Mouse (Mus musculus): Measurements from ENCODE around the gene Ifit3. TPM values are rescaled to one million over a fixed set of nuclear protein-coding genes. Genes with fewer than 3 reads are reported as not detected.
"Not testable (repeated sequence)": the region's sequence is repeated elsewhere in the genome, so short reads cannot be mapped to it uniquely, and the experiment has no call there.

Gene Ifit3
- polyA plus RNA-seq, 1 experiment from 2014 or later, result 0.65 TPM

GRCm38 (mm10) chr19:34594523-34594922 is 11.2 kb downstream of the Ifit3 start:
- not testable (repeated sequence) for H3K4me2 ChIP-seq; ATAC-seq (ENCODE audit: insufficient number of reproducible peaks, insufficient read depth, low FRiP score, low TSS enrichment, low read depth); H3K9me3 ChIP-seq; H3K36me3 ChIP-seq; H3K27me3 ChIP-seq; H3K27ac ChIP-seq; H3K9ac ChIP-seq; H3K4me3 ChIP-seq; H3K4me1 ChIP-seq
- 73% methylated on average over 3 of the region's 3 CpGs for WGBS

- Histone ChIP-seq H3K36me3 (no peaks in the 10 kb centered on the region), H3K9me3 (no peaks in the 10 kb centered on the region), H3K9ac (no peak overlapping the region), H3K27me3 (no peaks in the 10 kb centered on the region), H3K4me1 (peaks cover 4% of the 10 kb centered on the region; the same call in 1 of the 2 replicates), H3K4me3 (no peak overlapping the region), H3K27ac (no peak overlapping the region), H3K4me2 (no peak overlapping the region)
- ATAC-seq (ENCODE audit: insufficient number of reproducible peaks, insufficient read depth, low FRiP score, low TSS enrichment, low read depth), result no peak
Measured at GRCm38 (mm10) chr19:34596811-34597210, 13.5 kb downstream of the Ifit3 start.

- 69% methylated on average over 2 of the region's 2 CpGs for WGBS
- Histone ChIP-seq H3K36me3 (no peaks in the 10 kb centered on the region), H3K4me3 (no peak overlapping the region), H3K4me1 (peaks cover 4% of the 10 kb centered on the region; the same call in 1 of the 2 replicates), H3K27me3 (no peaks in the 10 kb centered on the region), H3K9me3 (no peaks in the 10 kb centered on the region), H3K27ac (peak overlapping the region; percentile 35; the same call in 1 of the 2 replicates), H3K9ac (no peak overlapping the region), H3K4me2 (no peak overlapping the region)
- ATAC-seq (ENCODE audit: insufficient number of reproducible peaks, insufficient read depth, low FRiP score, low TSS enrichment, low read depth), result no peak
Measured at GRCm38 (mm10) chr19:34598341-34598740, 15.0 kb downstream of the Ifit3 start.

GRCm38 (mm10) chr19:34599250-34599649 is 15.9 kb downstream of the Ifit3 start:
- H3K9ac ChIP-seq; H3K4me2 ChIP-seq; H3K36me3 ChIP-seq; ATAC-seq (ENCODE audit: insufficient number of reproducible peaks, insufficient read depth, low FRiP score, low TSS enrichment, low read depth); H3K27ac ChIP-seq; H3K27me3 ChIP-seq; H3K9me3 ChIP-seq; H3K4me3 ChIP-seq; H3K4me1 ChIP-seq: not testable (repeated sequence)

GRCm38 (mm10) chr19:34601888-34602287 is 18.6 kb downstream of the Ifit3 start, which contains the start of gene Ifit1bl1:
Ifit1bl1 (minus strand) TSS chr19:34601956.
- ATAC-seq (ENCODE audit: insufficient number of reproducible peaks, insufficient read depth, low FRiP score, low TSS enrichment, low read depth); H3K27ac ChIP-seq; H3K27me3 ChIP-seq; H3K9me3 ChIP-seq; H3K4me1 ChIP-seq; H3K36me3 ChIP-seq; H3K4me2 ChIP-seq; H3K4me3 ChIP-seq; H3K9ac ChIP-seq: not testable (repeated sequence)
- WGBS, result 36% methylated on average over 1 of the region's 1 CpGs

GRCm38 (mm10) chr19:34605472-34605871 is 22.1 kb downstream of the Ifit3 start:
- H3K27ac ChIP-seq, result no peak overlapping the region
- H3K9ac ChIP-seq, result no peak overlapping the region
- WGBS, result 87% methylated on average over 3 of the region's 3 CpGs

GRCm38 (mm10) chr19:34607237-34608051 is 24.1 kb downstream of the Ifit3 start, which contains the start of gene Ifit3b:
Ifit3b (plus strand) TSS chr19:34607970.
- not testable (repeated sequence) for H3K9me3 ChIP-seq, H3K36me3 ChIP-seq, H3K4me2 ChIP-seq, H3K4me1 ChIP-seq, H3K27ac ChIP-seq, H3K9ac ChIP-seq, H3K4me3 ChIP-seq, H3K27me3 ChIP-seq
- peak; percentile 23; the same call in 1 of the 2 replicates for ATAC-seq (ENCODE audit: insufficient number of reproducible peaks, insufficient read depth, low FRiP score, low TSS enrichment, low read depth)
- 42% methylated on average over 4 of the region's 4 CpGs for WGBS

More at GRCm38 (mm10) chr19:34605472-34605871, 22.1 kb downstream of the Ifit3 start:
- Histone ChIP-seq H3K4me3 (no peak overlapping the region), H3K36me3 (no peaks in the 10 kb centered on the region), H3K27me3 (no peaks in the 10 kb centered on the region), H3K4me2 (no peak overlapping the region), H3K4me1 (no peaks in the 10 kb centered on the region), H3K9me3 (no peaks in the 10 kb centered on the region)
- no peak for ATAC-seq (ENCODE audit: insufficient number of reproducible peaks, insufficient read depth, low FRiP score, low TSS enrichment, low read depth)

- WGBS, result 71% methylated on average over 3 of the region's 3 CpGs
Measured at GRCm38 (mm10) chr19:34610118-34610517, 26.8 kb downstream of the Ifit3 start.

GRCm38 (mm10) chr19:34612243-34613001 is 29.1 kb downstream of the Ifit3 start:
- H3K27me3 ChIP-seq; H3K9ac ChIP-seq; H3K36me3 ChIP-seq; H3K9me3 ChIP-seq; H3K4me1 ChIP-seq; H3K4me3 ChIP-seq; H3K4me2 ChIP-seq; ATAC-seq (ENCODE audit: insufficient number of reproducible peaks, insufficient read depth, low FRiP score, low TSS enrichment, low read depth); H3K27ac ChIP-seq: not testable (repeated sequence)
- WGBS, result 83% methylated on average over 5 of the region's 11 CpGs

More at GRCm38 (mm10) chr19:34610118-34610517, 26.8 kb downstream of the Ifit3 start:
- H3K27me3 ChIP-seq; H3K9me3 ChIP-seq; ATAC-seq (ENCODE audit: insufficient number of reproducible peaks, insufficient read depth, low FRiP score, low TSS enrichment, low read depth); H3K9ac ChIP-seq; H3K36me3 ChIP-seq; H3K4me1 ChIP-seq; H3K4me2 ChIP-seq; H3K27ac ChIP-seq; H3K4me3 ChIP-seq: not testable (repeated sequence)

GRCm38 (mm10) chr19:34620871-34621270 is 37.5 kb downstream of the Ifit3 start:
- 94% methylated on average over 5 of the region's 5 CpGs for WGBS
- Histone ChIP-seq H3K27ac (no peak overlapping the region), H3K9ac (no peak overlapping the region), H3K4me2 (no peak overlapping the region), H3K4me3 (no peak overlapping the region), H3K9me3 (no peaks in the 10 kb centered on the region), H3K27me3 (no peaks in the 10 kb centered on the region), H3K36me3 (no peaks in the 10 kb centered on the region), H3K4me1 (no peaks in the 10 kb centered on the region)
- no peak for ATAC-seq (ENCODE audit: insufficient number of reproducible peaks, insufficient read depth, low FRiP score, low TSS enrichment, low read depth)

GRCm38 (mm10) chr19:34623781-34624180 is 40.5 kb downstream of the Ifit3 start:
- Histone ChIP-seq H3K9ac (no peak overlapping the region), H3K9me3 (no peaks in the 10 kb centered on the region), H3K27ac (no peak overlapping the region), H3K27me3 (no peaks in the 10 kb centered on the region), H3K4me1 (no peaks in the 10 kb centered on the region), H3K4me3 (no peak overlapping the region), H3K4me2 (no peak overlapping the region), H3K36me3 (no peaks in the 10 kb centered on the region)
- ATAC-seq (ENCODE audit: insufficient number of reproducible peaks, insufficient read depth, low FRiP score, low TSS enrichment, low read depth), result no peak
- 93% methylated on average over 6 of the region's 6 CpGs for WGBS

GRCm38 (mm10) chr19:34624663-34625062 is 41.3 kb downstream of the Ifit3 start:
- no peaks in the 10 kb centered on the region for H3K9me3 ChIP-seq
- no peaks in the 10 kb centered on the region for H3K36me3 ChIP-seq
- H3K4me3 ChIP-seq, result no peak overlapping the region
- H3K4me1 ChIP-seq, result no peaks in the 10 kb centered on the region
- H3K4me2 ChIP-seq, result no peak overlapping the region
- no peak overlapping the region for H3K9ac ChIP-seq
- no peaks in the 10 kb centered on the region for H3K27me3 ChIP-seq
- ATAC-seq (ENCODE audit: insufficient number of reproducible peaks, insufficient read depth, low FRiP score, low TSS enrichment, low read depth), result no peak
- no peak overlapping the region for H3K27ac ChIP-seq
- WGBS, result 67% methylated on average over 4 of the region's 4 CpGs
